Mouse (Mus musculus) liver, adult (tissue): ENCODE data around the gene Stk11ip.

Source experiments
- GATA4 ChIP-seq: IDR thresholded peaks from 2 replicates; pipeline ENCODE4 v1.6.1; 2014; ENCODE audit warnings: mild to moderate bottlenecking, low read length; ENCODE audit not compliant: insufficient replicate concordance

The Stk11ip gene

GRCm38 (mm10) chr1:75547351-75547750 is 26.0 kb downstream of the Stk11ip start:
- TF ChIP-seq GATA4: no peak

GRCm38 (mm10) chr1:75548083-75548482 is 26.8 kb downstream of the Stk11ip start:
- no peak for TF ChIP-seq GATA4

- no peak for TF ChIP-seq GATA4
These were observed 27.5 kb downstream of the Stk11ip start for GRCm38 (mm10) chr1:75548871-75549270.

GRCm38 (mm10) chr1:75549289-75550279 is 28.3 kb downstream of the Stk11ip start:
- no peak for TF ChIP-seq GATA4

- no peak for TF ChIP-seq GATA4
These were observed 29.3 kb downstream of the Stk11ip start for GRCm38 (mm10) chr1:75550586-75550985.

- TF ChIP-seq GATA4: no peak
These were observed 34.4 kb downstream of the Stk11ip start for GRCm38 (mm10) chr1:75555680-75556079.

- TF ChIP-seq GATA4: no peak
These were observed 34.9 kb downstream of the Stk11ip start for GRCm38 (mm10) chr1:75556143-75556781.

GRCm38 (mm10) chr1:75557041-75557440 is 35.7 kb downstream of the Stk11ip start:
- no peak for TF ChIP-seq GATA4

- no peak for TF ChIP-seq GATA4
These were observed 37.3 kb downstream of the Stk11ip start for GRCm38 (mm10) chr1:75558388-75559178.

- no peak for TF ChIP-seq GATA4
These were observed 38.0 kb downstream of the Stk11ip start for GRCm38 (mm10) chr1:75559212-75559925.

- TF ChIP-seq GATA4: no peak
These were observed 39.0 kb downstream of the Stk11ip start for GRCm38 (mm10) chr1:75560206-75560913.

- TF ChIP-seq GATA4: no peak
These were observed 40.0 kb downstream of the Stk11ip start for GRCm38 (mm10) chr1:75561221-75561897.

- no peak for TF ChIP-seq GATA4
These were observed 40.5 kb downstream of the Stk11ip start for GRCm38 (mm10) chr1:75561898-75562238.

- TF ChIP-seq GATA4: no peak
These were observed 42.8 kb downstream of the Stk11ip start for GRCm38 (mm10) chr1:75564102-75564501.
